Mouse (Mus musculus) ovary, adult 18-20 months (tissue): ENCODE results near the gene Plekha7.
A peak's percentile ranks its signal among the peaks of the same experiment; 100 is the strongest.

Experiments
- DNase-seq: peaks from one replicate; pipeline ENCODE4 v3.0.0; 2022; ENCODE audit warnings: low spot score, mixed read lengths

Gene Plekha7

GRCm38 (mm10) chr7:116307871-116308631 is at the start of gene Plekha7:
Plekha7 (minus strand) TSS chr7:116308376.
- DNase-seq: peak; percentile 69

GRCm38 (mm10) chr7:116336226-116336625 is 28.1 kb upstream of the Plekha7 start:
- DNase-seq: peak; percentile 7

- DNase-seq: no peak
These were observed 27.0 kb upstream of the Plekha7 start for GRCm38 (mm10) chr7:116335133-116335532.

- no peak for DNase-seq
These were observed 26.5 kb upstream of the Plekha7 start for GRCm38 (mm10) chr7:116334669-116335038.

GRCm38 (mm10) chr7:116333713-116334668 is 25.8 kb upstream of the Plekha7 start, which contains the start of gene Rps13:
Rps13 (minus strand) TSS chr7:116334195.
- peak; percentile 94 for DNase-seq

- no peak for DNase-seq
These were observed 23.1 kb upstream of the Plekha7 start for GRCm38 (mm10) chr7:116331246-116331645.

- DNase-seq: no peak
These were observed 21.7 kb upstream of the Plekha7 start for GRCm38 (mm10) chr7:116329858-116330257.

GRCm38 (mm10) chr7:116328777-116329176 is 20.6 kb upstream of the Plekha7 start:
- no peak for DNase-seq

- DNase-seq: no peak
These were observed 19.7 kb upstream of the Plekha7 start for GRCm38 (mm10) chr7:116327901-116328300.

GRCm38 (mm10) chr7:116323331-116323964 is 15.3 kb upstream of the Plekha7 start:
- peak; percentile 42 for DNase-seq

- DNase-seq: no peak
These were observed 1.3 kb upstream of the Plekha7 start for GRCm38 (mm10) chr7:116309456-116309855.

GRCm38 (mm10) chr7:116308632-116308991 is 436 bp upstream of the Plekha7 start:
- no peak for DNase-seq

- peak; percentile 71 for DNase-seq
These were observed 891 bp downstream of the Plekha7 start for GRCm38 (mm10) chr7:116307099-116307870.

GRCm38 (mm10) chr7:116306601-116307000 is 1.6 kb downstream of the Plekha7 start:
- DNase-seq: no peak

- DNase-seq: no peak
These were observed 6.4 kb downstream of the Plekha7 start for GRCm38 (mm10) chr7:116301661-116302311.

GRCm38 (mm10) chr7:116301144-116301543 is 7.0 kb downstream of the Plekha7 start:
- no peak for DNase-seq

GRCm38 (mm10) chr7:116298851-116299250 is 9.3 kb downstream of the Plekha7 start:
- no peak for DNase-seq

- DNase-seq: no peak
These were observed 9.8 kb downstream of the Plekha7 start for GRCm38 (mm10) chr7:116298389-116298788.

- DNase-seq: no peak
These were observed 13.2 kb downstream of the Plekha7 start for GRCm38 (mm10) chr7:116294961-116295360.

GRCm38 (mm10) chr7:116292377-116292776 is 15.8 kb downstream of the Plekha7 start:
- no peak for DNase-seq

GRCm38 (mm10) chr7:116290559-116290958 is 17.6 kb downstream of the Plekha7 start:
- no peak for DNase-seq
